Mouse (Mus musculus) neural tube, embryonic 14.5 days (tissue): ENCODE results near the gene Psmc5. TPM values are rescaled to one million over a fixed set of nuclear protein-coding genes. Genes with fewer than 3 reads are reported as not detected.

Experiments
- ATAC-seq: fragments of 200-750 bp; cut with Nextera tagmentation; 2 replicates; pipeline ENCODE4 v1.8.0; 2017; ENCODE audit warnings: low read depth, mild to moderate bottlenecking, moderate TSS enrichment, moderate library complexity
- H3K27ac ChIP-seq: fragments of 300-500 bp; sonication (generic); 2 replicates; pipeline ENCODE4 v1.5.1; 2014; ENCODE audit warnings: low read depth, mild to moderate bottlenecking, control low read depth, low read length, moderate library complexity, mixed read lengths
- H3K27me3 ChIP-seq: fragments of 300-500 bp; sonication (generic); 2 replicates; pipeline ENCODE4 v1.6.1; 2014; ENCODE audit warnings: low read length; ENCODE audit not compliant: control insufficient read depth, insufficient read depth
- H3K36me3 ChIP-seq: fragments of 300-500 bp; sonication (generic); 2 replicates; pipeline ENCODE4 v1.6.1; 2014; ENCODE audit warnings: low read length, mixed read lengths; ENCODE audit not compliant: control insufficient read depth, insufficient read depth
- H3K4me1 ChIP-seq: fragments of 300-500 bp; sonication (generic); 2 replicates; pipeline ENCODE4 v1.6.1; 2014; ENCODE audit warnings: low read length; ENCODE audit not compliant: control insufficient read depth, insufficient read depth
- H3K4me2 ChIP-seq: fragments of 300-500 bp; sonication (generic); 2 replicates; pipeline ENCODE4 v1.6.1; 2014; ENCODE audit warnings: mild to moderate bottlenecking, low read depth, low read length, control low read depth
- H3K4me3 ChIP-seq: fragments of 300-500 bp; sonication (generic); 2 replicates; pipeline ENCODE4 v1.5.1; 2014; ENCODE audit warnings: low read depth, low read length, control low read depth, mixed read lengths
- H3K9ac ChIP-seq: fragments of 300-500 bp; sonication (generic); replicated peaks from 2 replicates; pipeline ENCODE4 v1.6.1; 2014; ENCODE audit warnings: low read depth, mild to moderate bottlenecking, control low read depth, low read length, mixed read lengths
- H3K9me3 ChIP-seq: fragments of 300-500 bp; sonication (generic); 2 replicates; pipeline ENCODE4 v1.6.1; 2016; ENCODE audit warnings: low read length; ENCODE audit not compliant: control insufficient read depth
- WGBS: fragments of 180-500 bp; shearing (Covaris S2); extraction: QIAGEN DNeasy Blood & Tissue Kit; methylation state at CpG from one replicate; pipeline ENCODE4 v1.1.7; 2014; 5-methylcytosine and 5-hydroxymethylcytosine counted together
- polyA plus RNA-seq: library from polyadenylated mRNA; unstranded; fragments of >200 nt; fragmentation: Nextera tagmentation; extraction: Ambion mirVana; gene quantifications from 2 replicates; pipeline ENCODE4 v1.2.1, GENCODE M21; 2014

Psmc5 gene
- polyA plus RNA-seq, 1 experiment from 2014 or later, result 300 TPM

DNA sequence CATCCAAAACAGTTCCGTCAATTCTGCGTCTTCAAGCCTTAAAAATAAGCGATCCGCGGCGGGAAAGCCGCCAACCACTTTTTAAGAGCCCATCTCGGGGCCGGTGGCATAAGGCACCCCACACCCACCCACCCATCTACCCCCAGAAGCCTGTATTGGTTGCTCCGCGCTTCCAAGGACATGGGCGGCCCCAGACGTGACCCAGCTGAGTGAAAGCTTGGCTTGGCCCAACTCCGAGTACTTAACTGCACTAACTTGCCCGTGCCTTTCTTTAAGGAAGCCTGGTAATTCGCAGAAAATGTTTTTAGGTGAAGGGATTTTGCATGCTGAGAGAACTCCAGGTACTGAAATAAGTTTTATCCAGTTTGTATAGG is 17.3 kb downstream of the Psmc5 start:
- Histone ChIP-seq H3K27me3 (no peaks in the 10 kb centered on the region), H3K4me3 (peak overlapping the region; percentile 89), H3K9me3 (no peaks in the 10 kb centered on the region), H3K9ac (peak overlapping the region; percentile 49), H3K4me1 (peaks cover 19% of the 10 kb centered on the region), H3K36me3 (no peaks in the 10 kb centered on the region), H3K27ac (peak overlapping the region; percentile 56), H3K4me2 (peak overlapping the region; percentile 79)
- peak; percentile 19; the same call in 1 of the 2 replicates for ATAC-seq
- WGBS, result 20% methylated on average over 16 of the region's 16 CpGs

DNA sequence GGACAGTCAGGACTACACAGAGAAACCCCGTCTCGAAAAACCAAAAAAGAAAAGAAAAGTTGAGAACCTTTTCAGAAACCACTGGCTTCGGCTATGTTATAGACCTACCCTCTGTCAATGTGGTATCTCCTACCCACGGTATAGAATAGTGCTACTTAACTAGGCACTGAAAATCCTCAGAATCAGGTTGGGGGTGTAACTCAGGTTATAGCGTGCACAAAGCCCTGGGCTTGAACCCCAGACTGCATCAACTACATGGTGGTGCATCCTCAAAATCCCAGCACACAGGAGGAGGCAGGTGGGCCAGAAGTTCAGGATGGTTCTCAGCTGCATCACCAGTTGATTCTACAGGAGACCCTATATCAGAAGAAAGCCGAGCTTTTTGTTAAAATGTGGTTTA is 17.9 kb downstream of the Psmc5 start:
- Histone ChIP-seq H3K4me1 (peaks cover 14% of the 10 kb centered on the region), H3K4me2 (no peak overlapping the region; the same call in 1 of the 2 replicates), H3K9me3 (no peaks in the 10 kb centered on the region), H3K36me3 (no peaks in the 10 kb centered on the region), H3K9ac (no peak overlapping the region), H3K27ac (no peak overlapping the region), H3K4me3 (no peak overlapping the region), H3K27me3 (no peaks in the 10 kb centered on the region)
- ATAC-seq, result no peak
- 96% methylated on average over 6 of the region's 6 CpGs for WGBS

DNA sequence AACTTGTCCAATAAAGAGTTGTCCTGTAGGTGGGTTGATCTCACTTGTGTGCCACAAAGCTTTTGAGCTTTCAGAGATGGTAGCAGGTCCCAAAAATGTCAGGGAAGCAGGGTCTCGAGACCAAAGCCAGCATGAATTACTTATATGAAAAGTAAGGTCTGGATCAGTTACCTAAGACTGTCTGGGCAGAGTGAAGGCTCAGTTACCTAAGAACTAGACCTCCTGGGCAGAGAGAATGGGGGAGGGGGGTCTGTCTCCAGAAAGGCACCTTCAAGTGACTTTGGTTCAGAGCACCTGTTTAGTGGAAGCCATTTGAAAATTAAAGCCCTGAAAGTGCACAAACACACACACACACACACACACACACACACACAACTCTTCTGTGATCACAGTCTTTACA is 18.4 kb downstream of the Psmc5 start:
- no peak overlapping the region for H3K27ac ChIP-seq
- no peaks in the 10 kb centered on the region for H3K27me3 ChIP-seq
- no peak overlapping the region for H3K4me2 ChIP-seq
- peaks cover 8% of the 10 kb centered on the region for H3K4me1 ChIP-seq
- no peaks in the 10 kb centered on the region for H3K36me3 ChIP-seq
- H3K4me3 ChIP-seq, result no peak overlapping the region
- H3K9me3 ChIP-seq, result no peaks in the 10 kb centered on the region
- ATAC-seq, result no peak
- WGBS, result 86% methylated on average over 1 of the region's 1 CpGs
- no peak overlapping the region for H3K9ac ChIP-seq

DNA sequence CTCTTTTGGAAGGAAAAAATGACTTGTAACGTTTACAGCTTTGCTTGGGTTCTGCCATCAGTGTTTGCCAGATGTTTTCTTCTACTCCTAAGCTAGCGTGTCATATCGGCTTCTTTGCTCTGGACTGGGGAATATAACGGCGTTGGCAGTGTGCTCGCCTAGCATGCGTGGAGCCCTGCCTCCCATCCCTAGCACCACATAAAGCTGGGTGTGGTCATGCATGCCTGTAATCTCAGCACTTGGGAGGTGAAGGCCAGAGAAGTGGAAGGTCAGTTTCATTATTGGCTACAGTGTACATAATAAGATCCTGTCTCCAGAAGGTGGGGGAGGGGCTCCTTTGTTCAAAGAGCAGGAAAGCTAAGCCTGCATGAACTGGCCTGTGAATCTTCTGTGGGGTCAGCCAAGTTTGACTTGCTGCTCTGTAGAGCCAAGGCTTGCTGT is 19.0 kb downstream of the Psmc5 start:
- WGBS, result 88% methylated on average over 7 of the region's 7 CpGs
- no peak overlapping the region for H3K9ac ChIP-seq
- H3K9me3 ChIP-seq, result no peaks in the 10 kb centered on the region
- H3K4me3 ChIP-seq, result no peak overlapping the region
- H3K27me3 ChIP-seq, result no peaks in the 10 kb centered on the region
- H3K36me3 ChIP-seq, result no peaks in the 10 kb centered on the region
- ATAC-seq, result no peak
- H3K4me2 ChIP-seq, result no peak overlapping the region
- peaks cover 8% of the 10 kb centered on the region for H3K4me1 ChIP-seq
- H3K27ac ChIP-seq, result no peak overlapping the region

DNA sequence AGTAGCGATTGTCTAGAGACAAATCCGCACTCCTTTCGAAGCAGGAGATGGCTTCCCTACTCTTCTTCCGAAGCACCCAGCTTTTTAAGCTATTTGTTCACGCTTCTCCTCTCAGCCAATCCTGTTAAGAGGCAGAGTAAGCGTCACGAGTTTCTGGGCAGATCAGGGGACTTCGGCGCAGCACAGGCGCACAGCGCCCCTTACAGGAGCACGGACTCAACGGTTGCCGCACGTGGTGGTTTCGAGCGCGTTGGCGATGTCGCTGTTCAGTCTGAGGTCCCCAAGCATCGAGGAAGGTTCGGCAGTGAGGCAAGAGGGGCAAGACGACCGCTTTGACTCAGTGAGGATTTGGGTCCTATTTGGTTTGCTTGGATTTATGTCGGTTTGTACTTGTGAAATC is 20.5 kb downstream of the Psmc5 start, which contains the start of gene Tcam1:
Gene Tcam1 (plus strand): TSS at position 219 of the 400 bp plus-strand sequence.
- ATAC-seq, result peak; percentile 77
- Histone ChIP-seq H3K4me1 (peaks cover 3% of the 10 kb centered on the region), H3K4me3 (peak within 1 kb of the TSS; percentile 3; the same call in 1 of the 2 replicates), H3K4me2 (peak within 1 kb of the TSS; percentile 46), H3K27me3 (no peaks in the 10 kb centered on the region), H3K9me3 (no peaks in the 10 kb centered on the region), H3K36me3 (no peaks in the 10 kb centered on the region), H3K9ac (0 out of 2 replicates have a peak within 1 kb of the TSS, but pooled peaks have one; percentile 7), H3K27ac (no peak within 1 kb of the TSS)
- WGBS, result 10% methylated on average over 25 of the region's 25 CpGs

DNA sequence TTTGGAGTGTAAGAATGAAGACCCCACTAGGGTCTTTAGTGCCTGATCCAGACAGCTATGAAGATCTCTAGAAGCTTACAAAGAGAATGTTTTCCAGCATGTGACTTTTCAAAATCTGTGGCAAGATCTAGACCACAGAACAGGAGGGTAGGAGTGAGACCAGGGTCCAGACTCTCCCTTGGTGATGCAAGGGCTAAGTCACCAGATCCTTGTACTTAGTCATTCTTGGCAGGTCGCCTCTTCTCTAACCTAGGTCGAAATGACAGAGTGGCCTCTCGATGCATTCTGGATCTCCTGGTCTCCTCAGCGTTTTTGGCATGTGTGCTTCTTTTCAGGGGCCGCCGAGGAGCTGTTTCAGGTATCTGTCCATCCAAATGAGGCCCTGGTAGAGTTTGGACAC is 26.5 kb downstream of the Psmc5 start:
- H3K4me2 ChIP-seq, result no peak overlapping the region
- no peak overlapping the region for H3K4me3 ChIP-seq
- ATAC-seq, result no peak
- H3K9me3 ChIP-seq, result no peaks in the 10 kb centered on the region
- no peak overlapping the region for H3K9ac ChIP-seq
- H3K27me3 ChIP-seq, result no peaks in the 10 kb centered on the region
- no peaks in the 10 kb centered on the region for H3K4me1 ChIP-seq
- 87% methylated on average over 6 of the region's 6 CpGs for WGBS
- no peak overlapping the region for H3K27ac ChIP-seq
- H3K36me3 ChIP-seq, result no peaks in the 10 kb centered on the region

DNA sequence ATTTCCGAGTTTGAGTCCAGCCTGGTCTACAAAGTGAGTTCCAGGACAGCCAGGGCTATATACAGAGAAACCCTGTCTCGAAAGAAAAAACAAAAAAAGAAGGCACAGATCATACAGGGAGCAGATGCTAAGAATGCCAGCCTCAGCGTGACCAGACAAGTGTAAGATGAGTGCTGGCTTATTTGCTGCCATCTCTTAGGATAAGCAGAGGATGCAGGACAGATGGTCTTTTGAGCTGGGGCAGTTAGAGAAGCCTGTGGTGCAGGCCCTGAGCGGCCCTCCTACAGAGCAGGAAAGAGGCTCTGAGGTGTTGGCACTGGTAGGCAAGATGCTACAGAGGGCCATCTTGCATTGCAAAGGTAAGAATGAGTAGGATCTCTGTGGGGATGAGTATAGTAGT is 27.4 kb downstream of the Psmc5 start:
- no peaks in the 10 kb centered on the region for H3K36me3 ChIP-seq
- no peak overlapping the region for H3K9ac ChIP-seq
- 81% methylated on average over 4 of the region's 4 CpGs for WGBS
- no peaks in the 10 kb centered on the region for H3K27me3 ChIP-seq
- no peak overlapping the region for H3K4me3 ChIP-seq
- H3K27ac ChIP-seq, result no peak overlapping the region
- ATAC-seq, result no peak
- no peaks in the 10 kb centered on the region for H3K9me3 ChIP-seq
- no peak overlapping the region for H3K4me2 ChIP-seq
- H3K4me1 ChIP-seq, result no peaks in the 10 kb centered on the region

DNA sequence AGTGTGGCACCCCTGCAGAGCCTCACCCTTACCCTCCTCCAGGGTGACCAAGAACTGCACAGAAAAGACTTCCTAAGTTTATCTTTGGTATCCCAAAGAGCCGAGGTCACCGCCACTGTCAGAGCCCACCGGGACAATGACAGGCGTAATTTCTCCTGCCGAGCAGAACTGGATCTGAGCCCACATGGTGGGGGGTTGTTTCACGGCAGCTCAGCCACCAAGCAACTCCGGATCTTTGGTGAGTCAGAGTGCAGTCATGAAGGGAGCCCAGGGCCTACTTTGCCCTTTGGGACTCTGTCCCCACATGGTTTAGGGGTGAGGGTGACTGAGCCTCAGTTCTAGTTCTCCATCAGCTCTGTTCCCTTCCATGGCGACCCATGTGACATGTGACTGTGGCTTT is 28.2 kb downstream of the Psmc5 start:
- H3K4me2 ChIP-seq, result no peak overlapping the region
- WGBS, result 61% methylated on average over 8 of the region's 8 CpGs
- no peak overlapping the region for H3K9ac ChIP-seq
- no peaks in the 10 kb centered on the region for H3K9me3 ChIP-seq
- H3K4me1 ChIP-seq, result no peaks in the 10 kb centered on the region
- no peak overlapping the region for H3K27ac ChIP-seq
- no peaks in the 10 kb centered on the region for H3K36me3 ChIP-seq
- H3K4me3 ChIP-seq, result no peak overlapping the region
- H3K27me3 ChIP-seq, result no peaks in the 10 kb centered on the region
- ATAC-seq, result no peak

DNA sequence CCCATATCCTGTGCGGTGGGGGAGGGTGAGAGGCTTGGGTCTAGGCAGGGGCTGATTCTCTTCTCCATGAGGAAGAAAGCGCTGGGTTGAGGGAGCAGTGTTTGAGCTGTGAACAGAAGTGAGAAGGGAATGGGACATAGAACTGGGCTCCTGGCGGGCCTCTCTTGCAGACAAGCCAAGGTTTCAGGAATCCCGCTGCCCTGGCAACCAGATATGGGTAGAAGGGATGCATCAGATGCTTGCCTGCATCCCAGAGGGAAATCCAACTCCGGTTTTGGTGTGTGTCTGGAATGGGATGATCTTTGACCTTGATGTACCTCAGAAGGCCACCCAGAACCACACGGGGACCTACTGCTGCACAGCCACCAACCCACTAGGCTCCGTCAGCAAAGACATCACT is 30.3 kb downstream of the Psmc5 start:
- H3K4me1 ChIP-seq, result no peaks in the 10 kb centered on the region
- 88% methylated on average over 7 of the region's 7 CpGs for WGBS
- H3K9me3 ChIP-seq, result no peaks in the 10 kb centered on the region
- no peak overlapping the region for H3K4me2 ChIP-seq
- no peak overlapping the region for H3K27ac ChIP-seq
- no peak overlapping the region for H3K9ac ChIP-seq
- ATAC-seq, result no peak
- H3K4me3 ChIP-seq, result no peak overlapping the region
- no peaks in the 10 kb centered on the region for H3K27me3 ChIP-seq
- no peaks in the 10 kb centered on the region for H3K36me3 ChIP-seq
